Mouse (Mus musculus) gastrocnemius, postnatal 25 days (tissue): ENCODE results near the gene Nup85. TPM values are rescaled to one million over a fixed set of nuclear protein-coding genes. Genes with fewer than 3 reads are reported as not detected.

ENCODE experiments used
- DNase-seq: peaks from one replicate; pipeline ENCODE4 v3.0.0; 2022
- total RNA-seq, 2 experiments: library from RNA; stranded (reverse); gene quantifications; 1 replicate in 1 of 2; 2 replicates in 1 of 2; pipeline ENCODE4 v1.2.3; 2021

Nup85 gene
- total RNA-seq, 2 experiments from 2014 or later, result 21.4 to 23.8 TPM

DNA sequence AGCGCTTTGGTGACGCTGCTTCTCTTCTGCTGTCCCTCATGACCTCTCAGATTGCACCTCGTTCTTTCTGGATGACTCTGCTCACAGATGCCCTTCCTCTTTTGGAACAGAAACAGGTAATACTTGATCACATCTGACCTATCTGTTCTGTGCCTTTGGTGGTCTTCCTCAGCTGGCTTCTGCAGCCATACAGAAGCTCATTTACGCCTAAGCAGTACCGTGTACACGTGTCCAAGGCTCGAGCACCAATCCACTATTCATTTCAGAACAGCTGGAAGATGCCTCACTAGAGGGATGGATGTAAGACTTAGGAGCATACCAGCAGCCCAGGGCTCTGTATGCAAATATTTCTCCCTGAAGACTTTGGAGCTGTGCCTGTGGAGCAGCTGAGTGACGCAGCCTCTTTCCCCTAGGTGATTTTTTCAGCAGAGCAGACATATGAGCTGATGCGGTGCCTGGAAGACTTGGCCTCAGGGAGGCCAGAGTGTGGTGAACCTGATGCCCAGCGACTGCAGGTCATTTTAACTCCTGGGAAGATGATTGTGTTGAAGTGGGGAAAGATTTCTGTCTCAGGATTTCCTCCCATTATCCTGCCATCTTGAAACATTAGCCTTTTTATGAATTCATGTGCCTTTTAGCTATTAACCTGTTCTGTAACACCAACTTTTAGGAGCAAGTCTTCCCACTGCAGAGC, 18.8 kb downstream of the Nup85 start:
- DNase-seq, result no peak

DNA sequence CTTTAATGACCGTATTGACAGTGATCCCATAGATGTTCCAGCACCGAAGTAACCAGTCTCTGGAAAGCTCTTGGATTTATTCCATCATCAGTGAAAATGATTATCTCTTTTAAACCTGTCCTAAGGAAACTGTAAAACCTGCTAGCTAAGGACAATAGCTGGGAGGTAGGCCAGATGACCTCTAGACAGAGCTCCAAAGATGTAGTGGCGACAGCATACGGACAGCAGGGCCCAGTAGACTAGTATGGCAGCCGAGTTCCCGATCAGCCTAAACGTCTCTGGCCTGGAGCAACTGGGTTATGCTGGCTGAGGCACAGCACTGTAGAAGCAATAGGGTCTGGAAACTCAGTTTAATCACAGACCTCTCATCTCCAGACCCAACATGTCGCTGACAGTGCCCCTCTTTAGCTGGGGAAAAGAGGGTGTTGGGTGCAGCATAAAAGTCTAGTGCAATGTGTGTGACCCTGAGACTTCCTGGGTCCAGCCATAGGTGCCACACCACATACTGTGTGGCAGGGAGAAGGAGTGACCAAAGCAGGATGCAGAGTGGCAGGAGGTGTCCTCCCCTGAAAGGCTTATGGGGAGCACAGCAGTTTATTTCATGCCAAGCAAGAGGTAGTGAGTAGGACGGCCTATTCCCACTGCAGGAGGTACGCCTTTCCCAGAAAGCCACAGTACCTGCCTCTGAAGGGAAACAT, 20.3 kb downstream of the Nup85 start:
- DNase-seq, result no peak

DNA sequence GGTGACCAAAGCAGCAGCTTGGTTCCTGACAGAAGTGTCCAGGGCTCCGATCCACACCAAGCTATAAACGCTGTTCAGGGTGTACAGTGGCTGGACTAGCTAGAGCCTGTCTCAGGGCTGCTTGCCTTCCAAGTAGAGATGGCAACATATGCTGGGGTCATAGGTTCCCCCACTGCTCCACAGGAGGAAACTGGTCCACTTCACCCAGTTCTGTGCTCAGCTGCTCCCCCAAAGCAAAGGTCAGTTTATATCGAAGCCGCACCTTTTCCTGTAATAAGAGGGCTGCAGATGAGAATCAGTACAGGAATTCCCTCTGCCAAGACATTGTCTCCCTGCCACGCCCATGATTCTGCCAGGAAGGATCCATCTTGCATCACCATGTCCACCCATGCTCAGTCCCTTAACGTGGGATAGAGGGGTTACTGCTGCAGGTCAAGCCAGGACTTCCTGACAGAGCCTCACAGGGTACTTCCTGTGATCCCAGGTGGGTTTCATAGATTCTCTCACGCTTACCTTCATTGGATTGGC, 21.4 kb downstream of the Nup85 start:
- DNase-seq, result no peak

DNA sequence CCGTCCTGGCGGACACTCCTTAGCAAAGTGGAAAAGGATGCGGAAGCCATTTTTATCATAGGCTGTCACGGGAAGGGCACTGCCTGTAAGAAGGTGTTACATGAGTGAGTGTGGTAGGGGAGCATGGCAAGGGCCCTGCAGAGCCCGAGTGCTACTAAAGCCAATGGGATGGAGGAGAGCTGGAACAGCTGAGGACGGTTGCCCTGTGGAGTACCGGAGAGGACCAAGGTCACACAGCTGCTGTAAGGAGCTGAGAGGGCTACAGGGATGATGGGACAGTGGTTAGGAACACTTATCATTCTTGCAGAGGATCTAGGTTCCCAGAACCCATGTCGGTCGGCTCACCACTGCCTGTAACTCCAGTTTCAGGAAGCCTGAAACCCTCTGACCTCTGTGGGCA, 22.2 kb downstream of the Nup85 start:
- no peak for DNase-seq

DNA sequence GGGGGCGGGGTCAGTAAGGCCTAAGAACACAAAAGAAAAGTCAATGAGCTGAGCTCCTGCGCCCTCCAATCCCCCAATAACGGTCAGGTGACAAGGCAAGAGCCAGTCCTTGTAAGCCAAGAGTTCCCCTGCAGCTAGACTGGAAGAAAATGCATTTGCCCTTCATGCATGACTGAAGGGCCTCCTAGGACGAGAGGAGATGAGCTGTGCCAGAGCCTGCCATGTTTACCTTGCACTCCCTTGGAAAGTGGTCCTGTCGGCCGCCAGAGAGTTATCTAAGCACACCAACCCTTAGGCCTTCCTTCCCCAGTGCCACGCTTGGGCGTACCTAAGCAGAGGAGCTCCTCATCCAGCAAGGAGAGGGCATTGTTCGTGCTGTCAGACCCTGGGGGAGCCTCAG, 23.8 kb downstream of the Nup85 start:
- no peak for DNase-seq

DNA sequence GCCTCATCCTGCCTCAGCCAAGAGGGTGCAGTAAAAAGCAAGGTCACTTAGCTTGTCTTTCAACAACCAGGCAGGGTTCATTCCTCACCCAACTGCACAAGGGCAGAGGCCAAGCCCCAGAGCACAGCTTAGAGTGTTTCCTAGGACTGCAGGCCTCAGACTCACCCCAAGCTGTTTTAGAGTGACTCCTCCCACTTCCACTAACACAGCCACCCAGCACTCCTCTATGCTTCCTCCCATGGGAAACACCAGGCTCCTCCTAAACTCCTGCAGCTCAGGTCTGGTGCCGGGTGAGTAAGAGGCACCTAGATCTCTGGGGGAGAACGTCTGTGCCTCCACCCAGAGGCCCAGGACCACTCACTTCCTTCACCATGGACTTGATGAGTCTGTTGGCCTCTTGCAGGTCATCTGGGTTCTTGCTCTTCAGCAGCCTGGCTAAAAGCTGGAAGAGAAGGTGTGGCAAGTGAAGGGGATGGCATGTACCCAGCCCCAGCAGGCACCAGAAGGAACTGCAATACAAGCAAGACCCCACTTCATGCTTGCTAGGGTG, 26.4 kb downstream of the Nup85 start:
- DNase-seq, result peak; percentile 19

DNA sequence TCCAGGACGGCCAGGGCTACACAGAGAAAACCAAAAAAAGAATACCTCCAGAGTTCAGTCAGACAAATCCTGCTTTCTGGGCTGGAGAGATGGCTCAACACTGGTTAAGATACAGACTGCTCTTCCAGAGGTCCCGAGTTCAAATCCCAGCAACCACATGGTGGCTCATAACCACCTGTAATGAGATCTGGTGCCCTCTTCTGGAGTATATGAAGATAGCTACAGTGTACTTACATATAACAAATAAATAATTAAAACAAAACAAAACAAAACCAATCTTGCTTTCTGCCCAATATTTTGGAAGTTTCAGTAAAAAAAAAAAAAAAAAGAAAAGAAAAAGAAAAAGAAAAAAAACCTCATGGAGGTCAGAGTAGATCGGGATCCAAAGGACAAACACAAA, 31.0 kb downstream of the Nup85 start:
- no peak for DNase-seq

DNA sequence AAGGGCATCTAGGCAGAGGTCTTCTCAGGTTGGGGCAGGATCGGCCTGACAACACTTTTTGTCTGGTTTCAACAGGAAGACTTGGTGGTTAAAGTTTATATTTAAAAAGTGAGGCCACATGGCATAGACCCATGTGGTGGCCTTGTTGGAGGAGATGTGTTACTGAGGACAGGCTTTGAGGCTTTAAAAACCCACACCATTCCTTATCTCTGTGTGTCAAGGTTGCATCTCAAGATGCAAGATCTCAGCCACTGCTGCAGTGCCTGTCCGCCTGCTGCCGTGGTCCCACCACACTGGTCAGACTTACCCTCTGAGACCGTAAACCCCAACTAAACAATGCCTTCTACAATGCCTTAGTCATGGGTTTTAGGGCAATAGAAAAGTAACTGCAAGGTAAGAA, 34.1 kb downstream of the Nup85 start:
- no peak for DNase-seq

DNA sequence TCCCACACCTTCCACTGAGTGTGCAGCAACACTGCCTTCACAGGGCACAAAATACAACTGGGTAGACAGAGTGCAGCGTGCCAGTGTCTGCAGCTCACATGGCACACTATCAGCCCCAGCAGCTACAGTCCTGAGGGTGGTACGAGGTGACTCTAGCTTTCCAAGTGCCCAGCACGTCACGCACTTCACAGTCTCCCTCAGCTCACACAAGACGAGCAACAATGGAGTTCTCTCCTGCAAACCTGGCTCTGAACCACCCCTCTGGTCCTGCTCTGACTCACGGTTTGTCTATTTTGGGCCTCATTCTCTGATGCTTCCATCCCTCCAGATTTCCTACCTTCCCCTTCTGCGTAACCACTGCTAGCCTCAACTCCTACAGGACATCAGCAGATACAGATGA, 35.5 kb downstream of the Nup85 start:
- DNase-seq, result no peak

DNA sequence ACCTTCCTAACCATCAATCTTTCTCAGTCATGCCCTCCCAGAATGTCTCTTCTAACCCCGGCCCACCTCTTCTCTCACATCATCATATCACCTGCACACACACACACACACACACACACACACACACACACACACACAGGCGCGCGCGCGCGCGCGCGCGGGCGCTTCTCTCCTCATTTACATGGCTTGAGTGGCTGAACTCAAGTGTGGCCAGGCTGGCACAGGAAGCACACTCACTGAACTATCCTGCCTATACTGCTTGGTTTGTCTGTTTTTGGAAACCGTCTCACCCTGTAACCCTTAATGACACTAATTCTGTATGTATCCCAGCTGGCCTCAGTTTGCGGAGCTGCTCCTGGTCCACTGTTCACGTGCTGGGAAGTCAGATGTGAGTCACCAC, 36.5 kb downstream of the Nup85 start:
- no peak for DNase-seq

DNA sequence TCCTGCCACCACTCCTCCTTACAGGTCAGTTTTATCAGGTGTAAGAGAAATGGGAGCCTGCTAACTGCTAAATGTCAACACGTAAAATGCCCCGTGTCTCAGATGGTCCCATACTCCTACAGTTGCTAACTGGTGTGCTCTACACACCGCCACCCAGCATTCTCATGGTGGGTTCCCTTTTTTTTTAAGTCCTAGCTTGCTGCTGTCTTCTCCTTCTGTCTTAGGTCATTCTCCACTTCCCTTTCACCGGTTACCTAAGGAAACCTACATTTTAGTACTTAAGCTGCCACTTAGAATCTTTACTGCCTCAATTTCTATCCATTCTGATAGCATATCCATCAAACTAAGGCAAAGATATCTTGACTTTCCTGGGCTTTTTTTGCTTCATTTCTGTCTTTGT, 36.9 kb downstream of the Nup85 start:
- DNase-seq, result no peak

DNA sequence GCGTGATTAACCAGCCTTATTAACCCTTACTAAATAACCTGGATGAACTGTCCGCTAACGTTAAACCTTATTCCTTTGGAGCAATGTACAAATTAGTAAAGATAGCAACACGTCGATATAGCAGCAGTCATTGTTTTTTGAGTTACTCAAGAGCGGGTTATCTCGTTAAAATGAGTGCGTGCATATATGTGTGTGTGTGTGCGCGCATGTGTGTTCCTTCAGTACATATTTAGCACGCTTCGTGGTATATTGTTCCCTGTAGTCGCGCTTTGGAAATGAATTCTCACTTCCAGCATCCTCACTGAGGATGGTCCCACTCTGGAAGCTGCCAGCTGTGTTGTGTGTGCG, 38.9 kb downstream of the Nup85 start:
- no peak for DNase-seq

DNA sequence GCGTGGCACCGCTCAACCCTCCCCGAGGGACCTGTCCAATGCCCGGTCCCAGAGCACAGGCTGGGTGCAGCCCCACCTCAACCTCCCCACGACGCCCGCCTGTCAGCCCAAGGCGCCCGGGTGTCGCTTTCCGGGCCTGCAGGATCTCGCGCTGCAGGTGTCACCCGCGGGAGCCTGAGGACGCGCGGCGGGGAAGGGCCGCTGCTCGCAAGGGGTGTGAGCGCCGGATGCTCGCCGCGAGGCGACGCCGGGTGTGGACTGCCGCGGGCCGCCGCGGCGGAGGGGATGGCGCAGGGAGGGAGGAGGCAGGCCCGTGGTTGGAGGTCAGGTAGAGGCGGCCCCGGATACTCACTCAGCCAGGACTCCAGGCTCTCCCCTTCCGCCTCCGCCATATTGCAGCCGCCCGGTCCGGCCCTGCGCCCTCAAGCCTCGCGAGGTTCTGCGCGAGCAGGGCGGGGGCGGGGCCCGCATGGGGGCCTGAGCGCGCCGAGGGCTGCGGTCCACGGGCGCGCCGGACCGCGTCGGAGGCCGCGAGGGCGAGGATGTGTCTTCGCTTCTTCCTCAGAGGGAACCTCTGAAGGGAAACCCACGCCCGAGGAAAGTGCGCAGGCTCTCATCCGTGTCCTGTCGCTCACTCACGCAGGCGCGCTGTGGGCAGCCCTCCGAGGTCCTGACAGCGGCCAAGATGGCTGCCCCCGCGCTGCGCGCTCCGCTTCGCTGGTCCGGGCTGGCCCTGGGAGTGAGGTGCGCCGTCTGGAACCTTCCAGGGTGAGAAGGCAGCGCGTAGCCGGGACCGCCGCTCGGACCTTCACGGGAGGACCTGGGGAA, 39.5 kb downstream of the Nup85 start, which contains the start of the genes Mrps7 and Gga3:
Gene Mrps7 (plus strand): TSS at position 450 of the 828 bp plus-strand sequence.
Gene Gga3 (minus strand): TSS at position 576 of the 828 bp plus-strand sequence.
- peak; percentile 93 for DNase-seq

DNA sequence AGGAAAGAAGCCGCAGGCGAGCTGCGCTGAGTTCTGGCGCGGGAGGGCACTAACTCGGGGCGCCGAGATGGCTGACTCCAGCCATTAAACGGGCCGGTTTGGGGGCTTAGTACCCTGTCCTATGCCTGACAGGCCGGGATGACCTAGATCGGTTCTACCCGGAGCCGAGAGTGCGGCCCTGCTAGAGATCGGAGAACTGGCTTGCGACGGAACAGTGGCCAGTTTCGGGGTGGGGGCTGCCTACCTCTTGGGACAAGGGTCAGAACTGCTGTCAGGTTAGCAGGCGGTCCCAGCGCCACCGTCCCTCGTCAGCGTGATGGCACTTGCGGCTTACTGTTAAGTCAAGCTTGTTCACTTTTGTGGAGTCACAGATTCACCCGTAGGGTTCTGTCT, 40.1 kb downstream of the Nup85 start:
- no peak for DNase-seq

DNA sequence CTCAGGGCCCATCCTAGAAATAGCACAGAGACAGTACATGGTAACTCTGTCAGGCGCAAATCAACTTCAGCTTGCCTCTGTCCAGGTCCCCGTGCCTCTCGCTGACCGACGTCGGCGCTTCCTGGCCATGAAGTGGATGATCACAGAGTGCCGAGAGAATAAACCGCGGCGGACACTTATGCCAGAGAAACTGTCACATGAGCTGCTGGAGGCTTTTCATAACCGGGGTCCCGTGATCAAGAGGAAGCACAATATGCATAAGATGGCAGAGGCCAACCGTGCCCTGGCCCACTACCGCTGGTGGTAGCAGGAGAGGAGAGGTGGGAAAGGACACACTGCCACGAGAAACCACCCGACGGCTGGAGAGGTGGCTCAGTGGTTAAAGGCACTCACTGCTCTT, 42.5 kb downstream of the Nup85 start:
- DNase-seq, result no peak

DNA sequence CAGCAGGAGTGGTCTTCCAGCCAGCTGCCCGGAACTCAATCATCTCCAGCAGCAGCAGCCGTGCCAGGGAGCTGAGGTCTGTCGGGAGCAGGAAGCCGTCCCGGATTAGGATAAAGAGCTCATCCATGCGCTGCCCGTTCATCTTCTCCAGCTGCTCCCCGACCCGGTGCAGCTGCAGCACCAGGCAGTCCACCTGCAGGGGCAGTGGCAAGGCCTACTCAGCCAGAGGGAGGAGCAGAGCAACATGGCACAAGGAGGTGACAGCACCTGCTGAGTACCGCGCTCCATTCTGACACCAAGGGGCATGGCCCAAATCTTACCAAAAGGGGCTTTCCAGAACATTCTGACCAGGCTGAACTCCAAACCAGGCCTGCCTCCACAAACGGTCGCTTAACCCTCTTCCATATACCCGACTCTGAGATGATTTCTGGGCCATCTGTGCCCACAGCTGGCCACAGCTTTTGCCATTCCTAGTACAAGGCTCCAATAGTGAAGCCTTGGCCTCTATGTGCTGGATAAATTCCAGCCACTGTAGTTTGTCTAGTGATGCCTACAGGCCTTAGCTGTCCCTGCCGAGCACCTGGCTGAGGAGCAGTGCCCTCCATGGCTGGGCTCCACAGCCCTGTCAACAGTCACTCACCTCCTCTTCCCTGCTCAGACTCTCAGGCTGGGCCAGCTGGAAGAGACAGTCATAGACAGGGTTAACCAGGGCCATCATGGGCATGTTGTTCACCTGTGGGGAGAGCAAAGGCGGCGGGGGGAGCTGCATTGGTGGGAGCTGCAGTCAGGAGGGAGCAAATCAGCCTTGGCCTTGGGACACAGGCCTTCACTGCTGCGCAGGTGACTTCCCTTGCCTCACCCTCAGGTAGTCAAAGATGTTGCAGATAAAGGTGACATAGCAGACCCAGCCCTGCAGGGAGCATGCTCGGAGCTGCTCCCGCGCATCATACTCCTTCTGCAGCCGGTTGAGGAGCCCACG, 44.5 kb downstream of the Nup85 start:
- DNase-seq, result no peak

DNA sequence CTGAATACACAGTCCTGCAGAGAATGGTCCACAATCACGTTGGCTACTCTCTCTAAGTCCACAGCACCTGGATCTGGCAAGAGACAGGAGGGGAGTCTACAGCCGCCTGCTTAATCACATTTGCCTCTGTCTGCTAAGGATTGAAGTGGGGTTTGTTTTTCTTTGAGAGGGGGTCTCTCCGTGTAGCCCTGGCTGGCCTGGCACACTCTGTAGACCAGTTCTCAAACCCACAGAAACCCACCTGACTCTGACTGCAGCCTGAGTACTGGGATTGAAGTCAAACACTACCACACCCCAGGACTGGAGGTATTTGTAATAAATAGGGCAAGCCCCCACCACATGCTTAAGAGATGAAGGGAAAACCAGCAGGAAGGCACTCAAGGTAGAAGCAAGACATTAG, 45.3 kb downstream of the Nup85 start:
- no peak for DNase-seq

DNA sequence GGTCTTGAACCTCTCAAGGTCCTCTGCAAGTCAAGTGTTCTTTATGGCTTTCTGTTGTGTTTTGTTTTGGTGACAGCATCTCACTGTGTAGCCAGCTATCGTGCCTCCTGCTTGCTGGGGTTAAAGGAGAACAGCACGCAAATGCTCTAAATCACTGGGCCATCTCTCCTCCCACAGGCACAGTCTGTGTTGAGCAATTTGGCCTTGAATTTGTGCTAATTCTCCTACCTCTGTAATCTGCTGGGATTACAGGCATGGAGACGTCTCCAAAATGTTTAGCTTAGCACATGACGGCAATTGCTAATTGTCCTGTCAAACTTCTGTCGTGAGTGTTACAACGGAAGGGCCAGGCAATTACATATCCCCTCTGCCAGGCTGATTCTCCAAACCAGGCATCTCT, 46.9 kb downstream of the Nup85 start:
- no peak for DNase-seq

DNA sequence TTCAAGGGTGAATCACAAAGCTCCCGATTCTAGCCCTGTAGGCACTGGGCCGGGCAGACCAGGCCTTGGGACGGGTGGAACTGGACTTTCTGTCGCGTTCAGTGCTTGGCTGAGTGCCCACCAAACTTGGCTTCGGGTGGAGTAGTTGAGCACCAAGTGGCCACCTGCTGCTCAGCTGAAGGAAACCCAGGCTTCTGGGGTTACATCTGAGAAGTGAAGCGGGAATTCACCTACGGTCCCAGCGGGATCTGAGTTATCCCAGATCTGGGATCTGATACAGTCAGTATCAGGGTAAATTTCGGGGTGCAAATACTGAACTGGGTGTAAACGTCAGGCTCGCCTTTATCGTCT, 47.8 kb downstream of the Nup85 start:
- DNase-seq, result peak; percentile 75

DNA sequence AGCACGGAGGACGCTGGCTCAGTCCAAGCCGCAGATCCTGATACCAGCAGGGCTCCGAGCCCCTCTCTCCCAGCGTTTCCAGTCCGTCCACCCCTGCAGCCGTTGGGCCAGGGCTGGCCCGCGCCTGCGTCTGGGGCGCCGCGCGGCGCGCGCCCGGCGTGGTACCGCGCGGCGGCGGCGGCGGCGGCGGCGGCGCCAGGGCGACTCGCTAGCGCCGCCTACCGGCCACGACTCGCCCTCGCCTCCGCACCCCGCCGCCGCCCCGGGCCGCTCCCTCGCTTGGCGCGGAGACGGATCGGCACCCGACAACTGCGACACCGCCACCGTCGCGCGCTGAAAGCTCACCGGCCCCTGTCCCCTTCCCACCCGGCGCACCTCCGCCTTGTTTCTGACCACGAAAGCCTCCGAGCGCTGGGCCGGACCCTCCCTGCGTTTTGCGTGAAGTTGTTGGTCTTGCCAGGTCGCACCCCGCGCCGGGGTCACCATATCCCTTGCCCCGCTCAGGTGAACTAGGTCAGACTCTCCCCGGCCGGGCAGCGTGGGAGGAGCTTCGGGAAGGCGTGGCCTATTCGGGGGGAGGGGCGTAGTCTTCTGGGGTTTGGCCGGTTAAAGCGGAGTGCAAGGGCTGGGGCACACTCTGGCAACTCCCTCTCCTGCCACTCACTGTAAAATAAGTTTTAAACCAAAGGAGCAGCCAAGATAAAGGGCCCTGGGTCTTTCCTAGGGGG, 48.3 kb downstream of the Nup85 start, which contains the start of gene Mif4gd:
Gene Mif4gd (minus strand): TSS at position 560 of the 728 bp plus-strand sequence.
- peak; percentile 92 for DNase-seq
